Mouse (Mus musculus) limb, embryonic 12.5 days (tissue): ENCODE data around the gene Panx1. TPM values are rescaled to one million over a fixed set of nuclear protein-coding genes. Genes with fewer than 3 reads are reported as not detected.

Source experiments
- ATAC-seq: fragments of 200-750 bp; cut with Nextera tagmentation; 2 replicates; pipeline ENCODE4 v1.8.0; 2017; ENCODE audit warnings: low read depth, moderate TSS enrichment; ENCODE audit not compliant: insufficient number of reproducible peaks, insufficient read depth, low FRiP score, low TSS enrichment
- H3K27ac ChIP-seq: fragments of 300-500 bp; sonication (generic); 2 replicates; pipeline ENCODE4 v1.5.1; 2016; ENCODE audit warnings: mild to moderate bottlenecking, moderate library complexity
- H3K27me3 ChIP-seq: fragments of 300-500 bp; sonication (generic); 2 replicates; pipeline ENCODE4 v1.6.1; 2016; ENCODE audit warnings: mild to moderate bottlenecking, moderate library complexity
- H3K36me3 ChIP-seq: fragments of 300-500 bp; sonication (generic); 2 replicates; pipeline ENCODE4 v1.6.1; 2016; ENCODE audit warnings: mild to moderate bottlenecking, moderate library complexity
- H3K4me1 ChIP-seq: fragments of 300-500 bp; sonication (generic); replicated peaks from 2 replicates; pipeline ENCODE4 v1.6.1; 2016
- H3K4me2 ChIP-seq: fragments of 300-500 bp; sonication (generic); 2 replicates; pipeline ENCODE4 v1.6.1; 2016; ENCODE audit warnings: mild to moderate bottlenecking, moderate library complexity
- H3K4me3 ChIP-seq: fragments of 300-500 bp; sonication (generic); replicated peaks from 2 replicates; pipeline ENCODE4 v1.5.1; 2016; ENCODE audit warnings: mild to moderate bottlenecking
- H3K9ac ChIP-seq: fragments of 300-500 bp; sonication (generic); replicated peaks from 2 replicates; pipeline ENCODE4 v1.6.1; 2016; ENCODE audit warnings: mild to moderate bottlenecking, moderate library complexity
- H3K9me3 ChIP-seq: fragments of 300-500 bp; sonication (generic); 2 replicates; pipeline ENCODE4 v1.6.1; 2016; ENCODE audit warnings: mild to moderate bottlenecking, moderate library complexity
- WGBS: fragments of 180-500 bp; shearing (Covaris S2); methylation state at CpG from one replicate; pipeline ENCODE4 v1.1.7; 2016; 5-methylcytosine and 5-hydroxymethylcytosine counted together
- polyA plus RNA-seq: library from polyadenylated mRNA; unstranded; fragments of >200 nt; fragmentation: Nextera tagmentation; extraction: Ambion mirVana; gene quantifications from 2 replicates; pipeline ENCODE4 v1.2.1, GENCODE M21; 2016

Gene Panx1
- polyA plus RNA-seq, result 66.4 and 71.5 TPM in 2 replicates

- Histone ChIP-seq H3K27ac (peak within 1 kb of the TSS; percentile 93), H3K4me1 (peaks cover 19% of the 10 kb centered on the region), H3K9me3 (no peaks in the 10 kb centered on the region), H3K36me3 (peaks cover 5% of the 10 kb centered on the region; the same call in 1 of the 2 replicates), H3K9ac (peak within 1 kb of the TSS; percentile 94), H3K4me2 (peak within 1 kb of the TSS; percentile 72), H3K27me3 (peaks cover 3% of the 10 kb centered on the region; the same call in 1 of the 2 replicates), H3K4me3 (peak within 1 kb of the TSS; percentile 90)
- ATAC-seq, result peak; percentile 82
- WGBS, result under 1% methylated on average over 68 of the region's 68 CpGs
Measured at GRCm38 (mm10) chr9:15045084-15045669, at the start of gene Panx1. TSS of gene Panx1 (minus strand) at chr9:15045478.

DNA sequence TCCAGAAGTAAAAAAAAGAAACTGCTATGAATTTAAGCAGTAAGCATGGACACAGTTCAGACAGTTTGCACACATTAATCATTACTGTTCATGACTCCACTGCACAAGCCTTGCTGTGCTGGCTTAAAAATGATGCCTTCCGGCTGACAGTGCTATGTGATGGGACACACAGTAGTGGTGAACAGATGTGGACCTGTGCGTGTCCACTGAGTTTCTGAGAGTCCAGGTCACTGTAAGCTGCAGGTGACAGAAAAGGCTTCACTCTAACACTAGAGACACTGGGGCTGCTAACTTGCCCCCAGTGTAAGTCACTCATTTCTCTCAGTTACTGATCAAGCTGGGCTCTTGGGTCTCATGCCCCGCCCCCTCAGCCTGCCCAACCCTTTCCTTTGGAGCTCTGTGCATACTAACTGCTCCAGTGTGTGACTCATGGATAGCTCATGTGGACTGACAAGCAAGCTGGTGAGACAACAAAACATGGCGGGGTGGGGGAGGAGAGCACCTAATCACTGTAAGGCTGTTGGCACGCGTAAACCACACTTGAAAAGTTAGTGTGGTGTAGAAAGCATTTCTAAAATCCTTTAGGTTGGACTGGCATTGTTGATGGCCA is 23.5 kb upstream of the Panx1 start:
- 89% methylated on average over 6 of the region's 6 CpGs for WGBS
- Histone ChIP-seq H3K4me3 (no peak overlapping the region), H3K27me3 (no peaks in the 10 kb centered on the region), H3K36me3 (no peaks in the 10 kb centered on the region), H3K4me2 (no peak overlapping the region), H3K4me1 (no peaks in the 10 kb centered on the region), H3K27ac (no peak overlapping the region), H3K9ac (no peak overlapping the region), H3K9me3 (no peaks in the 10 kb centered on the region)
- no peak for ATAC-seq

- ATAC-seq, result no peak
- H3K4me3 ChIP-seq, result no peak overlapping the region
- no peak overlapping the region for H3K4me2 ChIP-seq
- 72% methylated on average over 7 of the region's 7 CpGs for WGBS
- H3K27me3 ChIP-seq, result no peaks in the 10 kb centered on the region
- no peak overlapping the region for H3K27ac ChIP-seq
- H3K9me3 ChIP-seq, result no peaks in the 10 kb centered on the region
- no peaks in the 10 kb centered on the region for H3K4me1 ChIP-seq
- H3K9ac ChIP-seq, result no peak overlapping the region
- no peaks in the 10 kb centered on the region for H3K36me3 ChIP-seq
Measured at GRCm38 (mm10) chr9:15067995-15068685, 22.9 kb upstream of the Panx1 start.

- Histone ChIP-seq H3K9me3 (no peaks in the 10 kb centered on the region), H3K4me2 (no peak overlapping the region), H3K36me3 (no peaks in the 10 kb centered on the region), H3K4me3 (no peak overlapping the region), H3K9ac (no peak overlapping the region), H3K4me1 (no peaks in the 10 kb centered on the region), H3K27ac (no peak overlapping the region), H3K27me3 (no peaks in the 10 kb centered on the region)
- no peak for ATAC-seq
- 0% methylated on average over 1 of the region's 1 CpGs for WGBS
Measured at GRCm38 (mm10) chr9:15064176-15064575, 18.9 kb upstream of the Panx1 start.

DNA sequence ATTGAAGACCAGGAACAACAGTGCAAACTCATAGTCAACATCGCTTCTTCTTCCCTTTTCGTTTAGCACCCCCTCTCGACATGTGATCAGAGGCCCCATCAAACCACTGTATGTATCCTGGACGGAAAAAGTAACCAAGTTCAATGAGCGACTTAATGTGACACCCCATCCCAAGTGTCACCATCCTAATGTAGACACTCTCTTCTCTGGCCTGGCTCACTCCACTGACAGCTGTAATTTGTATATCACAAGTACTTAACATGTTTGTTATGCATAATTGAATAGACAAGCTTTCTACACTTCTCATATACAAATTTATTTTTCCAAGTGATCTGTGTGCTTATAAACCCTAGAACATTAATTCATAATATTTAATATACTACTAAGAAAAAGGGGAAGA is 15.6 kb upstream of the Panx1 start:
- 89% methylated on average over 5 of the region's 5 CpGs for WGBS
- Histone ChIP-seq H3K27me3 (no peaks in the 10 kb centered on the region), H3K4me2 (no peak overlapping the region), H3K27ac (no peak overlapping the region), H3K36me3 (no peaks in the 10 kb centered on the region), H3K9me3 (no peaks in the 10 kb centered on the region), H3K9ac (no peak overlapping the region), H3K4me3 (no peak overlapping the region), H3K4me1 (no peaks in the 10 kb centered on the region)
- no peak for ATAC-seq

GRCm38 (mm10) chr9:15060026-15060425 is 14.7 kb upstream of the Panx1 start:
- no peak overlapping the region for H3K27ac ChIP-seq
- H3K4me1 ChIP-seq, result no peaks in the 10 kb centered on the region
- no peak overlapping the region for H3K9ac ChIP-seq
- ATAC-seq, result no peak
- WGBS, result 82% methylated on average over 6 of the region's 6 CpGs
- H3K36me3 ChIP-seq, result no peaks in the 10 kb centered on the region
- H3K4me3 ChIP-seq, result no peak overlapping the region
- no peaks in the 10 kb centered on the region for H3K27me3 ChIP-seq
- no peak overlapping the region for H3K4me2 ChIP-seq
- no peaks in the 10 kb centered on the region for H3K9me3 ChIP-seq

DNA sequence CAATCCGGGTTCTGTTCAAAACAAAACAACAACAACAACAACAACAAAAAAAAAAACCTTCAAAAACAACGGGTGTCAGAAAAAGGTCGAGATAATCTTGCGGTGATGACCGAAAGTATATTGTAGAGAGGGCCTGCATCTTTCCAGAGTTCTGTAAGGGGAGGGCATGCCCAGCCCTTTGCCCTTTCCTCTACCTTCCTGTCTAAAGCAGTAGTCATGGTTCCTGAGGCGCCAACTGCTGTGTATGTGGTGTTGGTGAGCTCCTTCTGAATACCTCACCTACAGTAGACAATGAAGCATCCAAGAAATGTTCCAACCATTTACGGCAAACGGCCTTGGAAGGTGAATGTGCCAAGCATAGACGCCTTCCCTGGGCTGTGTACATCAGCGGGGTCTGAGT is 462 bp upstream of the Panx1 start:
- peak overlapping the region; percentile 94 for H3K9ac ChIP-seq
- WGBS, result 43% methylated on average over 10 of the region's 10 CpGs
- H3K9me3 ChIP-seq, result no peaks in the 10 kb centered on the region
- H3K27ac ChIP-seq, result peak overlapping the region; percentile 93
- ATAC-seq, result no peak
- H3K4me2 ChIP-seq, result peak overlapping the region; percentile 72
- H3K4me3 ChIP-seq, result peak overlapping the region; percentile 90
- peaks cover 19% of the 10 kb centered on the region for H3K4me1 ChIP-seq
- H3K27me3 ChIP-seq, result peaks cover 3% of the 10 kb centered on the region; the same call in 1 of the 2 replicates
- H3K36me3 ChIP-seq, result peaks cover 5% of the 10 kb centered on the region; the same call in 1 of the 2 replicates

- H3K4me3 ChIP-seq, result peak overlapping the region; percentile 90
- peak overlapping the region; percentile 72 for H3K4me2 ChIP-seq
- 0 out of 2 replicates have a peak, but pooled peaks have one; percentile 44 for ATAC-seq
- H3K9me3 ChIP-seq, result no peaks in the 10 kb centered on the region
- under 1% methylated on average over 28 of the region's 28 CpGs for WGBS
- peaks cover 3% of the 10 kb centered on the region; the same call in 1 of the 2 replicates for H3K27me3 ChIP-seq
- H3K27ac ChIP-seq, result peak overlapping the region; percentile 93
- peaks cover 5% of the 10 kb centered on the region; the same call in 1 of the 2 replicates for H3K36me3 ChIP-seq
- peaks cover 19% of the 10 kb centered on the region for H3K4me1 ChIP-seq
- peak overlapping the region; percentile 94 for H3K9ac ChIP-seq
Measured at GRCm38 (mm10) chr9:15044391-15045083, 741 bp downstream of the Panx1 start.

- no peak overlapping the region for H3K27ac ChIP-seq
- no peak for ATAC-seq
- no peaks in the 10 kb centered on the region for H3K9me3 ChIP-seq
- H3K4me1 ChIP-seq, result peaks cover 28% of the 10 kb centered on the region
- H3K4me3 ChIP-seq, result no peak overlapping the region
- H3K4me2 ChIP-seq, result no peak overlapping the region
- H3K36me3 ChIP-seq, result peaks cover 5% of the 10 kb centered on the region; the same call in 1 of the 2 replicates
- no peak overlapping the region for H3K9ac ChIP-seq
- 89% methylated on average over 11 of the region's 11 CpGs for WGBS
- H3K27me3 ChIP-seq, result peaks cover 2% of the 10 kb centered on the region; the same call in 1 of the 2 replicates
Measured at GRCm38 (mm10) chr9:15041556-15041955, 3.7 kb downstream of the Panx1 start.

- peaks cover 25% of the 10 kb centered on the region for H3K4me1 ChIP-seq
- no peak overlapping the region for H3K4me2 ChIP-seq
- H3K36me3 ChIP-seq, result peaks cover 5% of the 10 kb centered on the region; the same call in 1 of the 2 replicates
- H3K9ac ChIP-seq, result no peak overlapping the region
- no peak overlapping the region for H3K4me3 ChIP-seq
- no peaks in the 10 kb centered on the region for H3K27me3 ChIP-seq
- no peak for ATAC-seq
- WGBS, result 95% methylated on average over 5 of the region's 5 CpGs
- H3K27ac ChIP-seq, result no peak overlapping the region
- H3K9me3 ChIP-seq, result no peaks in the 10 kb centered on the region
Measured at GRCm38 (mm10) chr9:15039848-15040247, 5.4 kb downstream of the Panx1 start.

DNA sequence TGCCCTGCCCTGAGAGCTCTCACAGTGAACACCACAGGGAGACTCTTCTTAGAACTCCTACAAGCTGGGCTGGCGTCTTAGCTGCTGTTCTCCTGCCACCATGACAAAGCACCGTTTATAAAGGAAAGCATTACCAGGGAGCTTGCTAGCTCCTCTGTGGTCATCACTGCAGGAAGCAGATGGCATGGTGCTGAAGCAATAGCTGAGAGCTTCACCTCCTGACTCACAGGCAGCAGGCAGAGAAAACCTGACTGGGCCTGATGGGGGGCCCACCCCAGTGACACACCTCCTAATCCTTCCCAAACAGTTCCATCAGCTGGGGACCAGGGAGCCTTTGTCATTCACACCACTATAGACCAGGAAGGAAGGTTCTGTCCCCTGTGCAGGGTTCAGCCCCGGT is 7.6 kb downstream of the Panx1 start:
- Histone ChIP-seq H3K9me3 (no peaks in the 10 kb centered on the region), H3K27me3 (no peaks in the 10 kb centered on the region), H3K4me2 (no peak overlapping the region), H3K27ac (no peak overlapping the region), H3K36me3 (peaks cover 7% of the 10 kb centered on the region; the same call in 1 of the 2 replicates), H3K4me3 (no peak overlapping the region), H3K4me1 (peaks cover 9% of the 10 kb centered on the region), H3K9ac (no peak overlapping the region)
- 0 out of 2 replicates have a peak, but pooled peaks have one; percentile 9 for ATAC-seq
- 68% methylated on average over 3 of the region's 3 CpGs for WGBS
